Mouse (Mus musculus) C2C12 (cell line): Measurements from ENCODE around the gene Ripk4.

Source experiments
- CTCF ChIP-seq: IDR thresholded peaks from one replicate; pipeline ENCODE4 v1.5.1; 2011; ENCODE audit not compliant: control insufficient read depth, insufficient read depth, insufficient read length
- FOSL1 ChIP-seq: IDR thresholded peaks from one replicate; pipeline ENCODE4 v1.8.0; 2011; ENCODE audit warnings: mild to moderate bottlenecking, low read length; ENCODE audit not compliant: poor library complexity, insufficient read depth, severe bottlenecking
- MAX ChIP-seq: IDR thresholded peaks from one replicate; pipeline ENCODE4 v1.6.1; 2011; ENCODE audit warnings: mild to moderate bottlenecking, control low read depth
- MYOD1 ChIP-seq: IDR thresholded peaks from one replicate; pipeline ENCODE4 v1.6.1; 2011; ENCODE audit warnings: low read depth; ENCODE audit not compliant: control insufficient read depth, insufficient read length
- MYOG ChIP-seq: IDR thresholded peaks from one replicate; pipeline ENCODE4 v1.6.1; 2011; ENCODE audit not compliant: control insufficient read depth, insufficient read length; ENCODE audit errors: extremely low read depth

DNA sequence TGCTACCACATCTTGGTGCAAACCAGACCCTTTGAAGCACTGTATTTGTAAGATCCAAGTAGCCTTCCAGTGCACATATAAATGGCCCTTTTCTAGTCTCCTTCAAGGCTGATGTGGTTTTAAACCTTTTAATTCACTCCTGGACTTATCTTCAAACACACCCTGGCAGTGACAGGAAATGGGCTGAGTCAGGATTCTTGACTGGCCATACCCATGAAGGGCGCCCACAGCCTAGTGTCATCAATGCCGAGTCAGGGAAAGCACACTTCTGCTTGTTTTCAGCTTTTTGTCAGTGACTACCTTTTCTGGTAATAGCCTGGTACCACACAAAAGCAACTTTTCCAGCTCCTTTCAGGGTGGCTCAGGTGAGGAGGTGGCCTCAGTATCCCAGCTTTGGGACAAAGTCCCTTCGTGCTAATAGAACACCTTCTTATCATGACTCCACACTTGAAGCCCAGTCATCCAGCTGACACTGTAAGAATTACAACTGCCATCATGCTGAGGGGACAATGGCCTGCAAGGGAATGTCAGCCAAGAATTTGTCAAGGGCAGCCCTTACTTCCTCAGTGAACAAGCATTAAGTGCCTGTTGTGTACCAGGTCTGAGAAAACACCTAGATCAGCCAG is 11.2 kb downstream of the Ripk4 start:
- TF ChIP-seq CTCF (no peak), MYOD1 (no peak), MAX (no peak), FOSL1 (no peak), MYOG (no peak)
